In genomic region chr1:106171241-106172220, GRCm38 (mm10) we compare ENCODE assay signal across 8 mouse cellular contexts. TPM values are rescaled to one million over a fixed set of nuclear protein-coding genes. Genes with fewer than 3 reads are reported as not detected.
DNase-seq lines count a peak whose midpoint lies in the region; ATAC-seq lines count a peak whose summit lies in the region.

Gene Phlpp1, plus strand, starts transcription at chr1:106171752.

- H3K4me2 ChIP-seq in lung, embryonic 16.5 days (ENCODE audit: low read depth, low read length) = peak within 1 kb of the TSS; percentile 83

- peaks cover 19% of the 10 kb centered on the region for H3K4me1 ChIP-seq in lung, embryonic 16.5 days (replicated peaks; ENCODE audit: control insufficient read depth, insufficient read depth, low read length)

- H3K36me3 ChIP-seq in lung, embryonic 16.5 days (ENCODE audit: control insufficient read depth, insufficient read depth, low read length) = no peaks in the 10 kb centered on the region

- H3K27ac ChIP-seq in lung, embryonic 16.5 days (ENCODE audit: low read length) = peak within 1 kb of the TSS; percentile 91

- H3K4me3 ChIP-seq in lung, embryonic 16.5 days (ENCODE audit: low read length) = peak within 1 kb of the TSS; percentile 90

- H3K27me3 ChIP-seq in lung, embryonic 16.5 days (ENCODE audit: control insufficient read depth, insufficient read depth, low read depth, low read length) = no peaks in the 10 kb centered on the region

- ATAC-seq in hematopoietic stem cell, adult 5-6 weeks (replicated peaks in 1 of 2; ENCODE audit: insufficient read depth in 1 of 2, low FRiP score in 2 of 2, low TSS enrichment in 1 of 2, low read depth in 1 of 2, poor library complexity in 2 of 2, severe bottlenecking in 2 of 2) = peak; percentile 97 to 98
- ATAC-seq in lung, embryonic 16.5 days (ENCODE audit: low read depth) = peak; percentile 99

- under 1% methylated on average over 78 of the region's 113 CpGs for WGBS in lung, embryonic 16.5 days

- H3K9ac ChIP-seq in lung, embryonic 16.5 days (ENCODE audit: low read length) = peak within 1 kb of the TSS; percentile 89

- no peaks in the 10 kb centered on the region for H3K9me3 ChIP-seq in lung, embryonic 16.5 days (ENCODE audit: control insufficient read depth, low read length)

- peak; percentile 99 for DNase-seq in MEL-GATA-1-ER (ENCODE audit: extremely low read depth, low read depth)
- DNase-seq in cerebellum, adult 8-10 months = peak; percentile 100
- peak; percentile 99 for DNase-seq in forelimb bud, embryonic 11.5 days (ENCODE audit: low read depth, low spot score)
- DNase-seq in layer of hippocampus, adult 9-10 months (ENCODE audit: low spot score) = peak; percentile 98
- peak; percentile 96 for DNase-seq in ovary, postnatal 10 days (ENCODE audit: low spot score)
- DNase-seq in thymus, postnatal 10 days (ENCODE audit: low spot score in 2 of 2) = peak; percentile 99

RNA-seq across cellular contexts. Expression of gene Phlpp1, which starts in this region (rescaled TPM):
- 8.2 and 10.7 TPM in 2 replicates for total RNA-seq in hematopoietic stem cell, adult 5-6 weeks (2017)
- polyA plus RNA-seq in lung, embryonic 16.5 days (2015; fragmentation: Nextera tagmentation; extraction: Ambion mirVana) = 2.6 and 3.2 TPM in 2 replicates

Comparison
In these comparisons a context has a peak if more than half of its experiments do, and no peak if none do; other contexts are left out.
1. Peak in every context shown above with its lines: DNase-seq, ATAC-seq, H3K4me3 ChIP-seq and H3K27ac ChIP-seq.